Mouse (Mus musculus) NIH3T3 (cell line): ENCODE results near the gene Vmn2r86.
"Not testable (repeated sequence)": the region's sequence is repeated elsewhere in the genome, so short reads cannot be mapped to it uniquely, and the experiment has no call there.

Experiments
- DNase-seq: peaks from one replicate; pipeline ENCODE4 v3.0.0-alpha.2; 2012; ENCODE audit warnings: low read depth

The Vmn2r86 gene

GRCm38 (mm10) chr10:130455950-130456349 lies at the start of gene Vmn2r86:
Vmn2r86 (minus strand) TSS chr10:130456050.
- DNase-seq: not testable (repeated sequence)

GRCm38 (mm10) chr10:130497296-130497695 lies 41.4 kb upstream of the Vmn2r86 start, which contains the start of gene Vmn2r87:
Vmn2r87 (minus strand) TSS chr10:130497396.
- no peak for DNase-seq

- DNase-seq: no peak
Observed at GRCm38 (mm10) chr10:130470311-130470760, 14.5 kb upstream of the Vmn2r86 start.

- DNase-seq: no peak
Observed at GRCm38 (mm10) chr10:130444776-130445175, 11.1 kb downstream of the Vmn2r86 start.

GRCm38 (mm10) chr10:130434185-130434898 lies 21.5 kb downstream of the Vmn2r86 start:
- peak; percentile 57 for DNase-seq

- DNase-seq: not testable (repeated sequence)
Observed at GRCm38 (mm10) chr10:130429603-130430002, 26.2 kb downstream of the Vmn2r86 start, which contains the start of gene Vmn2r85. Vmn2r85 (minus strand) TSS chr10:130429703.

GRCm38 (mm10) chr10:130422368-130422767 lies 33.5 kb downstream of the Vmn2r86 start:
- DNase-seq: not testable (repeated sequence)

- no peak for DNase-seq
Observed at GRCm38 (mm10) chr10:130420401-130420800, 35.4 kb downstream of the Vmn2r86 start.

GRCm38 (mm10) chr10:130419954-130420353 lies 35.9 kb downstream of the Vmn2r86 start:
- not testable (repeated sequence) for DNase-seq

GRCm38 (mm10) chr10:130416352-130416751 lies 39.5 kb downstream of the Vmn2r86 start:
- not testable (repeated sequence) for DNase-seq

GRCm38 (mm10) chr10:130412167-130412698 lies 43.6 kb downstream of the Vmn2r86 start:
- DNase-seq: not testable (repeated sequence)

- no peak for DNase-seq
Observed at GRCm38 (mm10) chr10:130394232-130394631, 61.6 kb downstream of the Vmn2r86 start, which contains the start of gene Vmn2r84. Vmn2r84 (minus strand) TSS chr10:130394332.
